Mouse (Mus musculus): ENCODE results near the gene Olfr568. TPM values are rescaled to one million over a fixed set of nuclear protein-coding genes. Genes with fewer than 3 reads are reported as not detected.

Gene Olfr568
- polyA plus RNA-seq, 1 experiment, result not detected

- DNase-seq, result no peak
- Histone ChIP-seq H3K27ac (ENCODE audit: insufficient read depth, low read length) (no peak within 1 kb of the TSS), H3K4me1 (ENCODE audit: control insufficient read depth, insufficient read depth, low read length) (no peaks in the 10 kb centered on the region), H3K27me3 (ENCODE audit: control insufficient read depth, insufficient read depth, low read length) (no peaks in the 10 kb centered on the region), H3K4me3 (replicated peaks; ENCODE audit: insufficient read depth, low read depth, low read length) (no peak within 1 kb of the TSS)
- 49% methylated on average over 1 of the region's 1 CpGs for WGBS
- TF ChIP-seq POLR2A (IDR thresholded peaks at IDR 0.05; ENCODE audit: borderline replicate concordance, insufficient read depth, low read length) (no peak), CTCF (IDR thresholded peaks at IDR 0.05; ENCODE audit: borderline replicate concordance, insufficient read depth, low read depth, low read length) (no peak)
Measured at GRCm38 (mm10) chr7:102924109-102924508, 47.2 kb downstream of the Olfr568 start, which contains the start of gene Olfr572. Olfr572 (plus strand) TSS chr7:102924409.

GRCm38 (mm10) chr7:102927105-102927504, 50.2 kb downstream of the Olfr568 start:
- no peak overlapping the region for H3K27ac ChIP-seq (ENCODE audit: insufficient read depth, low read length)
- H3K27me3 ChIP-seq (ENCODE audit: control insufficient read depth, insufficient read depth, low read length), result no peaks in the 10 kb centered on the region
- H3K4me3 ChIP-seq (replicated peaks; ENCODE audit: insufficient read depth, low read depth, low read length), result no peak overlapping the region
- no peaks in the 10 kb centered on the region for H3K4me1 ChIP-seq (ENCODE audit: control insufficient read depth, insufficient read depth, low read length)
- WGBS, result 62% methylated on average over 3 of the region's 3 CpGs
- DNase-seq, result no peak
- TF ChIP-seq CTCF (IDR thresholded peaks at IDR 0.05; ENCODE audit: borderline replicate concordance, insufficient read depth, low read depth, low read length), result no peak
- no peak for TF ChIP-seq POLR2A (IDR thresholded peaks at IDR 0.05; ENCODE audit: borderline replicate concordance, insufficient read depth, low read length)

Other genes starting within 250 kb of the Olfr568 start
- not detected in 2 replicates for gene Olfr554, start 238.7 kb upstream of the Olfr568 start, polyA plus RNA-seq (2012; rRNA removed)
- gene Olfr555, start 218.3 kb upstream of the Olfr568 start, polyA plus RNA-seq (2012; rRNA removed), result not detected in 2 replicates
- gene Olfr556, start 212.2 kb upstream of the Olfr568 start, polyA plus RNA-seq (2012; rRNA removed), result not detected in 2 replicates
- gene Trim68, start 189.8 kb upstream of the Olfr568 start, polyA plus RNA-seq (2012; rRNA removed), result 7.2 and 7.8 TPM in 2 replicates
- gene Olfr557, start 181.2 kb upstream of the Olfr568 start, polyA plus RNA-seq (2012; rRNA removed), result not detected in 2 replicates
- gene Olfr558, start 174.9 kb upstream of the Olfr568 start, polyA plus RNA-seq (2012; rRNA removed), result 0.49 and 0.52 TPM in 2 replicates
- not detected in 2 replicates for gene Olfr33, start 158.1 kb upstream of the Olfr568 start, polyA plus RNA-seq (2012; rRNA removed)
- not detected in 2 replicates for gene Olfr559, start 149.6 kb upstream of the Olfr568 start, polyA plus RNA-seq (2012; rRNA removed)
- gene Olfr560, start 117.8 kb upstream of the Olfr568 start, polyA plus RNA-seq (2012; rRNA removed), result 0.07 TPM in 1 of 2 replicates, not detected in the other
- 0.51 and 0.75 TPM in 2 replicates for gene Olfr78, start 117.7 kb upstream of the Olfr568 start, polyA plus RNA-seq (2012; rRNA removed)
- not detected in 2 replicates for gene Olfr561, start 105.9 kb upstream of the Olfr568 start, polyA plus RNA-seq (2012; rRNA removed)
- gene Olfr564, start 73.6 kb upstream of the Olfr568 start, polyA plus RNA-seq (2012; rRNA removed), result not detected in 2 replicates
- gene Olfr566, start 18.4 kb upstream of the Olfr568 start, polyA plus RNA-seq (2012; rRNA removed), result not detected in 2 replicates
- not detected in 2 replicates for gene Olfr569, start 13.8 kb downstream of the Olfr568 start, polyA plus RNA-seq (2012; rRNA removed)
- 0.19 TPM in 1 of 2 replicates, not detected in the other for gene Olfr570, start 17.5 kb downstream of the Olfr568 start, polyA plus RNA-seq (2012; rRNA removed)
- gene Olfr571, start 40.4 kb downstream of the Olfr568 start, polyA plus RNA-seq (2012; rRNA removed), result not detected in 2 replicates
- gene Olfr572, start 47.3 kb downstream of the Olfr568 start, polyA plus RNA-seq (2012; rRNA removed), result not detected in 2 replicates
- gene Olfr573-ps1, start 65.5 kb downstream of the Olfr568 start, polyA plus RNA-seq (2012; rRNA removed), result not detected in 2 replicates
- not detected in 2 replicates for gene Olfr574, start 71.3 kb downstream of the Olfr568 start, polyA plus RNA-seq (2012; rRNA removed)
- gene Olfr575, start 81.7 kb downstream of the Olfr568 start, polyA plus RNA-seq (2012; rRNA removed), result not detected in 2 replicates
- not detected in 2 replicates for gene Olfr576, start 85.5 kb downstream of the Olfr568 start, polyA plus RNA-seq (2012; rRNA removed)
- gene Olfr577, start 98.8 kb downstream of the Olfr568 start, polyA plus RNA-seq (2012; rRNA removed), result not detected in 2 replicates
- not detected in 2 replicates for gene Olfr578, start 112.2 kb downstream of the Olfr568 start, polyA plus RNA-seq (2012; rRNA removed)
- not detected in 2 replicates for gene Olfr582, start 160.9 kb downstream of the Olfr568 start, polyA plus RNA-seq (2012; rRNA removed)
- gene Olfr583, start 174.2 kb downstream of the Olfr568 start, polyA plus RNA-seq (2012; rRNA removed), result not detected in 2 replicates
- not detected in 2 replicates for gene Olfr584, start 204.8 kb downstream of the Olfr568 start, polyA plus RNA-seq (2012; rRNA removed)
- gene Olfr585, start 220.6 kb downstream of the Olfr568 start, polyA plus RNA-seq (2012; rRNA removed), result not detected in 2 replicates
- not detected in 2 replicates for gene Olfr586, start 248.5 kb downstream of the Olfr568 start, polyA plus RNA-seq (2012; rRNA removed)